Mouse (Mus musculus): ENCODE results near the gene Trove2. TPM values are rescaled to one million over a fixed set of nuclear protein-coding genes. Genes with fewer than 3 reads are reported as not detected.

Gene Trove2
- total RNA-seq, 2 experiments from 2014 or later: 25.5 to 29.7 TPM

Other genes starting within 250 kb of the Trove2 start
- 10 to 100 TPM; 20.0 to 21.0 TPM for gene B3galt2, start 136.4 kb downstream of the Trove2 start, total RNA-seq (2021)
- gene Cdc73, start 74.2 kb downstream of the Trove2 start, total RNA-seq (2021): 10 to 100 TPM; 55.0 to 61.7 TPM
- gene Glrx2, start 60.7 kb downstream of the Trove2 start, total RNA-seq (2021): 100 to 1,000 TPM; 106 TPM
- gene Uchl5, start 204 bp upstream of the Trove2 start, total RNA-seq (2021): 10 to 100 TPM; 38.7 to 40.0 TPM
- 10 to 100 TPM; 58.5 to 64.2 TPM for gene Rgs2, start 227.1 kb upstream of the Trove2 start, total RNA-seq (2021)